Mouse (Mus musculus) subcutaneous adipose tissue, adult 2 months (tissue): ENCODE measurements around the gene Bco1. TPM values are rescaled to one million over a fixed set of nuclear protein-coding genes. Genes with fewer than 3 reads are reported as not detected.

Experiments
- polyA plus RNA-seq: library from polyadenylated mRNA; depleted of rRNA; stranded (reverse); fragments of >200 nt; gene quantifications from 2 replicates; pipeline ENCODE4 v1.2.3, GENCODE M21; 2012; ENCODE audit warnings: low replicate concordance; rRNA removed

The Bco1 gene
- 0.09 and 0.20 TPM in 2 replicates for polyA plus RNA-seq

DNA sequence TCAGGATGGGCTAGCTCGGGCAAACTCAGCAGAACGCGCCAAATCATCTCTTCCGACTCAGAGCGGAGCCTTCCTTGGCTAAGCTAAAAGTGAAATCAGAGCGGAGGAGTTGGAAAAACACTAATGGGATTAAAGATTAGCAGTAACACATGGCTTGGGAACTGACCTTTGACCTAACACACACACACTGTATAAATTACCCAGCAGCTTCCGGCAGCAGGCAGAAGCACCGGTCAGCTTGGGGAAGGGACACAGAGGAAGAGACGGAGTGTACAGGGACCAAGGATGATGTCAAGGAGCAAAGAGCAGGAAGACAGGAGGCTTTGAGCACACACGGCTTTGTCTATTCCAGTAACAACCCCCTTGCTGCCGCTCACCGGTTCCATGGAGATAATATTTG, at the start of gene Bco1:
Gene Bco1, plus strand, starts transcription at position 208 of the 400 bp plus-strand sequence.

DNA sequence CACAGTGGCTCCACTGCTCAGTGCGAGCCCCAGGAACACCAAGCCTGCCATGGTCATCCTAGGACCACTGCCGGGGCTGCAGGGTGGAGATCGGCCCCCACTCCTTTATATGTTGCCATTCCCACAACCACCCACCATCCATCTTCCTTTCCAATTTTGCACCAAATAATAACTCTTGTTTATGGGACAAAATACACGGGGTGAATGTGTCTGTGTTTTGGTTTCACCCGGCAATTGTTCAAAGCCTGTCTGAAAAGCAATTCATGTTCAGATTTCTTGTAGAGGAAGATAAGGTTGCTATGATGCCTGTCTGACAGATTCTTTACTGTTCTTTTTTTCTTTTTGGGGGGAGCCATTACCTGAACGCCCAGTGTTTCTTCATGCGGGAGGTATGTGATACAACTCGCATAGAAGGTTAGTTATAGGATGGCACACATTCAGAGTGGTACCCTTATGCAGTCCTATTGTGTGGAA, 13.2 kb upstream of the Bco1 start, which contains the start of gene Pkd1l2:
Gene Pkd1l2, minus strand, starts transcription at position 51 of the 474 bp plus-strand sequence.

DNA sequence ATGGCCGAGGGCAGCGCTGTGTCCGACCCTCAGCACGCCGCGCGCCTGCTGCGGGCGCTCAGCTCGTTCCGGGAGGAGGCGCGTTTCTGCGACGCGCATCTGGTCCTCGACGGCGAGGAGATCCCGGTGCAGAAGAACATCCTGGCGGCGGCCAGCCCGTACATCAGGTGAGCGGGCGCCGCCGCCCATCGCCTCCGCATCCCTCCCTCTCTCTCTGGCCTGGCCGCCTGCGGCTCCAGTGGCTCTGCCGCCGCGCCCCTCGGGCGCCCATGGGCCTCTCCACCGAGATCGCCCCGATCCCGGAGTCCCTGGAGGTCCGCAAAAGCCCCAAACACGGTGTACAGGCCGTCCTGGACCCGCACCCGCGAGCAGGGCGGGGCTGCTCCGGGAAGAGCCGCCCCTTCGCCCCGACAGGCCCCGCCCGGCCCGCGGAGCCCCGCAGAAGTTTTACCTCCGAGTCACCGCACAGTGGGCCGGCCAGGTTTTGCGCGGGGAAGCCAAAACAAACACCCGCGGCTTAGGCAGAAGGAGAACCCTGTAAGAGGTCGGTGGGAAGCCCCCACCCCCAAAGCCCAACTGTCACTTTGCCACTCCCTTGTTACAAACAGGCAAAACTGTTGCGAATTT, 62.6 kb downstream of the Bco1 start, which contains the start of gene Gan:
Gene Gan, plus strand, starts transcription at position 1 of the 627 bp plus-strand sequence.

Other genes with a start within 250 kb of the Bco1 start
- gene Cmc2, start 174.4 kb upstream of the Bco1 start, polyA plus RNA-seq: 9.6 and 15.0 TPM in 2 replicates
- gene Cenpn, start 174.1 kb upstream of the Bco1 start, polyA plus RNA-seq: 1.6 and 4.9 TPM in 2 replicates
- gene Atmin, start 152.5 kb upstream of the Bco1 start, polyA plus RNA-seq: 13.0 and 20.6 TPM in 2 replicates
- gene 1700030J22Rik, start 116.9 kb upstream of the Bco1 start, polyA plus RNA-seq: 0.37 and 0.82 TPM in 2 replicates
- 39.9 and 88.9 TPM in 2 replicates for gene Gcsh, start 102.3 kb upstream of the Bco1 start, polyA plus RNA-seq
- 0.13 and 0.30 TPM in 2 replicates for gene Pkd1l2, start 13.4 kb upstream of the Bco1 start, polyA plus RNA-seq
- 4.8 and 7.2 TPM in 2 replicates for gene Gan, start 62.3 kb downstream of the Bco1 start, polyA plus RNA-seq
- 54.7 and 59.2 TPM in 2 replicates for gene Cmip, start 161.2 kb downstream of the Bco1 start, polyA plus RNA-seq